Comparison of ENCODE assay signal across 28 mouse cellular contexts in genomic region chr7:95852630-95853029, GRCm38 (mm10).
DNase-seq lines count a peak whose midpoint lies in the region; ATAC-seq lines count a peak whose summit lies in the region.
"Had no signal": no experiment of that assay in that cellular context is flagged by ENCODE, and none has a peak within 500 bp of the region (broad histone marks: within the 10 kb centered on the region; RNA-seq: fewer than 3 reads in every experiment).

No protein-coding gene starts in this region.

- peak; percentile 51 for DNase-seq in 3134 (ENCODE audit: extremely low read depth, insufficient read length, low spot score)
- DNase-seq in Muller cell, postnatal 12 days (ENCODE audit: inconsistent ontology term) = peak; percentile 14
- DNase-seq in fibroblast of lung, adult 2 months (ENCODE audit: low read depth) = peak; percentile 57
- no peak for DNase-seq in adrenal gland, postnatal 25 days
- no peak for DNase-seq in liver
- DNase-seq: adrenal gland, adult 2 months; adrenal gland, postnatal 14 days; cerebellum, adult 11-12 months; cerebellum, adult 9-10 months; cerebellum, postnatal 14 days; forebrain, postnatal 0 days; gastrocnemius, adult 2 months; gastrocnemius, postnatal 25 days; heart, adult 18-20 months; heart, postnatal 14 days; heart, postnatal 4 days; kidney, adult 18-20 months had no signal

- H3K9ac ChIP-seq in forebrain, embryonic 13.5 days = no peak overlapping the region
- H3K9ac ChIP-seq: embryonic facial prominence, embryonic 12.5 days; embryonic facial prominence, embryonic 15.5 days; forebrain, postnatal 0 days; heart, embryonic 13.5 days; hindbrain, embryonic 14.5 days had no signal

- H3K27me3 ChIP-seq in forebrain, embryonic 13.5 days = no peaks in the 10 kb centered on the region
- H3K27me3 ChIP-seq: embryonic facial prominence, embryonic 12.5 days; embryonic facial prominence, embryonic 15.5 days; heart, embryonic 13.5 days had no signal

- H3K4me2 ChIP-seq in forebrain, embryonic 13.5 days = no peak overlapping the region
- H3K4me2 ChIP-seq: embryonic facial prominence, embryonic 12.5 days; embryonic facial prominence, embryonic 15.5 days; heart, embryonic 13.5 days; hindbrain, embryonic 14.5 days had no signal

- ATAC-seq in forebrain, embryonic 13.5 days = no peak
- ATAC-seq: forebrain, embryonic 14.5 days; forebrain, postnatal 0 days; hindbrain, postnatal 0 days; inflammation-experienced regulatory T-cells, adult 6 months; intestine, embryonic 16.5 days had no signal

- no peaks in the 10 kb centered on the region for H3K4me1 ChIP-seq in forebrain, embryonic 13.5 days
- H3K4me1 ChIP-seq: embryonic facial prominence, embryonic 12.5 days; embryonic facial prominence, embryonic 15.5 days; forebrain, embryonic 10.5 days had no signal

- WGBS in forebrain, embryonic 13.5 days = 84% methylated on average over 6 of the region's 6 CpGs

- no peak overlapping the region for H3K27ac ChIP-seq in forebrain, embryonic 13.5 days
- H3K27ac ChIP-seq: embryonic facial prominence, embryonic 12.5 days; embryonic facial prominence, embryonic 15.5 days; forebrain, embryonic 10.5 days; gastrocnemius, adult 2 months; heart, embryonic 13.5 days; hindbrain, embryonic 14.5 days; hindbrain, postnatal 0 days had no signal

- no peak overlapping the region for H3K4me3 ChIP-seq in forebrain, embryonic 13.5 days
- H3K4me3 ChIP-seq: embryonic facial prominence, embryonic 12.5 days; embryonic facial prominence, embryonic 15.5 days; erythroblast, embryonic 14.5 days; forebrain, embryonic 10.5 days; gastrocnemius, adult 2 months; heart, embryonic 13.5 days had no signal

- H3K9me3 ChIP-seq in forebrain, embryonic 13.5 days (replicated peaks) = no peaks in the 10 kb centered on the region
- H3K9me3 ChIP-seq: embryonic facial prominence, embryonic 12.5 days; embryonic facial prominence, embryonic 15.5 days; forebrain, embryonic 10.5 days; heart, embryonic 13.5 days had no signal

- no peaks in the 10 kb centered on the region for H3K36me3 ChIP-seq in forebrain, embryonic 13.5 days (ENCODE audit: poor library complexity, severe bottlenecking)
- H3K36me3 ChIP-seq: embryonic facial prominence, embryonic 12.5 days; embryonic facial prominence, embryonic 15.5 days; forebrain, embryonic 10.5 days; heart, embryonic 13.5 days had no signal

Comparison
In these comparisons a context has a peak if more than half of its experiments do, and no peak if none do; other contexts are left out.
1. DNase-seq: peak in 3134 (single experiment), Muller cell, postnatal 12 days (single experiment) and fibroblast of lung, adult 2 months (single experiment); none in adrenal gland, postnatal 25 days (single experiment) and liver (single experiment).